Mouse (Mus musculus) hindbrain, embryonic 11.5 days (tissue): ENCODE results near the gene Col26a1. TPM values are rescaled to one million over a fixed set of nuclear protein-coding genes. Genes with fewer than 3 reads are reported as not detected.

Experiments used
- ATAC-seq: fragments of 200-750 bp; cut with Nextera tagmentation; 2 replicates; pipeline ENCODE4 v1.8.0; 2017; ENCODE audit warnings: mild to moderate bottlenecking, moderate TSS enrichment, moderate library complexity; ENCODE audit not compliant: low FRiP score
- DNase-seq: peaks from one replicate; pipeline ENCODE4 v3.0.0-alpha.2; 2015; ENCODE audit warnings: low spot score
- H3K27ac ChIP-seq: fragments of 300-500 bp; sonication (generic); 2 replicates; pipeline ENCODE4 v1.5.1; 2014; ENCODE audit warnings: mild to moderate bottlenecking, low read depth, low read length
- H3K27me3 ChIP-seq: fragments of 300-500 bp; sonication (generic); 2 replicates; pipeline ENCODE4 v1.6.1; 2014; ENCODE audit warnings: mild to moderate bottlenecking, low read length, moderate library complexity, mixed read lengths; ENCODE audit not compliant: control insufficient read depth, insufficient read depth
- H3K36me3 ChIP-seq: fragments of 300-500 bp; sonication (generic); 2 replicates; pipeline ENCODE4 v1.6.1; 2014; ENCODE audit warnings: mild to moderate bottlenecking, low read length, moderate library complexity, mixed read lengths; ENCODE audit not compliant: control insufficient read depth, insufficient read depth
- H3K4me1 ChIP-seq: fragments of 300-500 bp; sonication (generic); replicated peaks from 2 replicates; pipeline ENCODE4 v1.6.1; 2014; ENCODE audit warnings: low read length, mixed read lengths; ENCODE audit not compliant: control insufficient read depth, insufficient read depth
- H3K4me2 ChIP-seq: fragments of 300-500 bp; sonication (generic); replicated peaks from 2 replicates; pipeline ENCODE4 v1.6.1; 2014; ENCODE audit warnings: mild to moderate bottlenecking, low read depth, low read length
- H3K4me3 ChIP-seq: fragments of 300-500 bp; sonication (generic); 2 replicates; pipeline ENCODE4 v1.5.1; 2014; ENCODE audit warnings: low read depth, low read length
- H3K9ac ChIP-seq: fragments of 300-500 bp; sonication (generic); 2 replicates; pipeline ENCODE4 v1.6.1; 2014; ENCODE audit warnings: low read depth, low read length
- H3K9me3 ChIP-seq: fragments of 300-500 bp; sonication (generic); 2 replicates; pipeline ENCODE4 v1.6.1; 2016; ENCODE audit warnings: low read length; ENCODE audit not compliant: control insufficient read depth
- WGBS: fragments of 180-500 bp; shearing (Covaris S2); extraction: QIAGEN DNeasy Blood & Tissue Kit; methylation state at CpG from one replicate; pipeline ENCODE4 v1.1.7; 2014; 5-methylcytosine and 5-hydroxymethylcytosine counted together
- polyA plus RNA-seq: library from polyadenylated mRNA; unstranded; fragments of >200 nt; fragmentation: Nextera tagmentation; extraction: Ambion mirVana; gene quantifications from 2 replicates; pipeline ENCODE4 v1.2.1, GENCODE M21; 2014

Gene Col26a1
- polyA plus RNA-seq, 1 experiment from 2014 or later: 35.9 TPM

DNA sequence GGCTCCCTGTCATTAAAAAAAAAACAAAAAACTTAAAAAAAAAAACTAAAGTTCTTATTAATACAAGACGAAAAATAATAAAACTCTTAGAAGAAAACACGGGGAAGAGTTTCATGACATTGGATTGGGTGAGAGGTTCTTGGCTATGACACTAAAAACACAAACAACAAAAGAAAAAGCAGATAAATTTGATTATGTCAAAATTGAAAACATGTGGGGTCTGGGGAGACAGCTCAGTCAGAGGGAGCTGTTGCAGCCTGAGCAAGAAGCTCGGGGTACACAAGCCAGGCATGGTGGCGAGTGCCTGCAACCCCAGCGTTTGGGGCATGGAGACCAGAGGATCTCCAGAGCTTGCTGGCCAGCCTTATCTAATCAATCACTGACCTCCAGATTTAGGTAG, 15.3 kb downstream of the Col26a1 start:
- no peak overlapping the region for H3K9ac ChIP-seq
- H3K4me3 ChIP-seq: no peak overlapping the region
- ATAC-seq (no peak), DNase-seq (no peak)
- no peak overlapping the region for H3K27ac ChIP-seq
- H3K4me2 ChIP-seq: no peak overlapping the region
- 77% methylated on average over 5 of the region's 5 CpGs for WGBS
- H3K9me3 ChIP-seq: no peaks in the 10 kb centered on the region
- no peaks in the 10 kb centered on the region for H3K36me3 ChIP-seq
- H3K4me1 ChIP-seq: peaks cover 8% of the 10 kb centered on the region
- no peaks in the 10 kb centered on the region for H3K27me3 ChIP-seq

GRCm38 (mm10) chr5:136863961-136864674, 18.9 kb downstream of the Col26a1 start:
- H3K27me3 ChIP-seq: no peaks in the 10 kb centered on the region
- 0 out of 2 replicates have a peak overlapping the region, but pooled peaks have one; percentile 12 for H3K4me2 ChIP-seq
- no peak overlapping the region for H3K4me3 ChIP-seq
- H3K9ac ChIP-seq: no peak overlapping the region
- 14% methylated on average over 14 of the region's 14 CpGs for WGBS
- no peaks in the 10 kb centered on the region for H3K36me3 ChIP-seq
- peak; percentile 83 for DNase-seq
- H3K27ac ChIP-seq: peak overlapping the region; percentile 60
- no peaks in the 10 kb centered on the region for H3K9me3 ChIP-seq
- peak; percentile 89 for ATAC-seq
- peaks cover 8% of the 10 kb centered on the region for H3K4me1 ChIP-seq

GRCm38 (mm10) chr5:136863276-136863675, 19.7 kb downstream of the Col26a1 start:
- H3K4me3 ChIP-seq: no peak overlapping the region
- H3K4me1 ChIP-seq: peaks cover 8% of the 10 kb centered on the region
- no peaks in the 10 kb centered on the region for H3K9me3 ChIP-seq
- H3K4me2 ChIP-seq: no peak overlapping the region
- DNase-seq (no peak), ATAC-seq (no peak)
- H3K27ac ChIP-seq: peak overlapping the region; percentile 60
- H3K27me3 ChIP-seq: no peaks in the 10 kb centered on the region
- no peaks in the 10 kb centered on the region for H3K36me3 ChIP-seq
- 39% methylated on average over 9 of the region's 9 CpGs for WGBS
- H3K9ac ChIP-seq: no peak overlapping the region

GRCm38 (mm10) chr5:136862806-136863205, 20.2 kb downstream of the Col26a1 start:
- H3K27me3 ChIP-seq: no peaks in the 10 kb centered on the region
- H3K9me3 ChIP-seq: no peaks in the 10 kb centered on the region
- peaks cover 8% of the 10 kb centered on the region for H3K4me1 ChIP-seq
- no peak for ATAC-seq
- peak; percentile 18 for DNase-seq
- 44% methylated on average over 4 of the region's 4 CpGs for WGBS
- H3K9ac ChIP-seq: no peak overlapping the region
- no peak overlapping the region for H3K4me3 ChIP-seq
- H3K4me2 ChIP-seq: no peak overlapping the region
- H3K27ac ChIP-seq: peak overlapping the region; percentile 60
- no peaks in the 10 kb centered on the region for H3K36me3 ChIP-seq

DNA sequence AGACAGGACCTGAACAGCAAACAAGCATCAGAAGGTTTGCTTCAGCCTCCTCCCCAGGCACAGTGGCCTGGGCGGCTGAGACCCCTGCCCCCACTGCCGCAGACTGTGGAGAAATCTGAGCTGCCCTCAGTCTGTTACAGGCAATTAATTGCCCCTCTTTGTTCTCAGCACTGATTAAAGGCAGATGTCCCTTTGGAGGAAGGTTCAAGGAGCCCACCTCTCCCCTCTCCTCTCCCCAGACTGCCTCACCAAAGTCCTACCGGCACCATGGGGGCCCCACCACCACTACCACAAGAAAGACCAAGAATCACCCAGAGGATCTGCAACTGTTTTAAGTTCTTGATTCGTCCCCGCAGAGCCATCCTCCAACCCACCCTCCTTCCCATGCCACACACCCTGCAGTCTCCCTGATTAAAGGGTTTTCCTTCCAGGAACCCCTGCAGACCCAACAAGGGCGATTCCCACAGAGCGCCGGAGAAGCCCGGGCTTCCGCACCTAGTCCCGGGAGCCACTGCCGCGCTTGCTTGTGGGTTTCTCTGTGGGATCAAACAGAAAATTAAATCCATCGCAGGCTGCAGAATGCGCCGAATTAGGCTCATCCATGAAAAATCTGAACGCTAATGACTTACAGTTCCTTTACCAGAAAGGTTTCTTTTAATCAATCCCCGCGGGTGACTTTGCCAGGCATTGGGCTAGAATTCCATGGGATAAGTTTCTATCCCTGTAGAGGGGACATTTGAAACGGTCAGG, 21.6 kb downstream of the Col26a1 start:
- Histone ChIP-seq H3K9me3 (no peaks in the 10 kb centered on the region), H3K4me1 (peaks cover 8% of the 10 kb centered on the region), H3K4me2 (0 out of 2 replicates have a peak overlapping the region, but pooled peaks have one; percentile 6), H3K9ac (no peak overlapping the region; the same call in 1 of the 2 replicates), H3K27ac (peak overlapping the region; percentile 1), H3K36me3 (no peaks in the 10 kb centered on the region), H3K27me3 (no peaks in the 10 kb centered on the region), H3K4me3 (no peak overlapping the region)
- ATAC-seq (no peak), DNase-seq (peak; percentile 53)
- WGBS: 14% methylated on average over 20 of the region's 20 CpGs

DNA sequence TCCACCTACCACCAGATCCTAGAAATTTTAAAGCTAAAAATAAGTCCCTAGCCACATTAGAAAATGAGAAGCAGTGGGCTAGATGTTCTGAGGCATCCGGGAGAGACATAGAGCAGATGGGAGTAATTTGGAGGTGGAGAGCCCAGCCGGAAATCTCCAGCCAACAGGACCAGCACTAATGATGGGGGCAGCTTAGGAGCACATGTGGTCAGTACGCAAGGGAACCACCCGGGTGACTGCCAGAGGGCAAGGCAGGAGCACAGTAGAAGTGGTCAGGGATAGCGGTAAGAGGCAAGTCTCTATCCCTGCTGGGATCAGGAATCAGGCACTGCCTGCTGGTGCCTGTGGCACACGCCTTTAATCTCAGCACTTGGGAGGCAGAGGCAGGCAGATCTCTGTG, 32.3 kb downstream of the Col26a1 start:
- H3K4me1 ChIP-seq: no peaks in the 10 kb centered on the region
- no peak overlapping the region for H3K9ac ChIP-seq
- no peak overlapping the region for H3K4me2 ChIP-seq
- ATAC-seq (no peak), DNase-seq (no peak)
- H3K4me3 ChIP-seq: no peak overlapping the region
- no peak overlapping the region for H3K27ac ChIP-seq
- no peaks in the 10 kb centered on the region for H3K36me3 ChIP-seq
- H3K9me3 ChIP-seq: no peaks in the 10 kb centered on the region; the same call in 1 of the 2 replicates
- H3K27me3 ChIP-seq: no peaks in the 10 kb centered on the region
- 74% methylated on average over 6 of the region's 6 CpGs for WGBS

GRCm38 (mm10) chr5:136846385-136847264, 36.4 kb downstream of the Col26a1 start:
- no peaks in the 10 kb centered on the region; the same call in 1 of the 2 replicates for H3K9me3 ChIP-seq
- H3K4me2 ChIP-seq: no peak overlapping the region
- H3K4me1 ChIP-seq: no peaks in the 10 kb centered on the region; the same call in 1 of the 2 replicates
- H3K27me3 ChIP-seq: no peaks in the 10 kb centered on the region
- no peaks in the 10 kb centered on the region for H3K36me3 ChIP-seq
- H3K9ac ChIP-seq: no peak overlapping the region
- DNase-seq (no peak), ATAC-seq (no peak)
- H3K4me3 ChIP-seq: no peak overlapping the region
- WGBS: 84% methylated on average over 19 of the region's 19 CpGs
- H3K27ac ChIP-seq: no peak overlapping the region

DNA sequence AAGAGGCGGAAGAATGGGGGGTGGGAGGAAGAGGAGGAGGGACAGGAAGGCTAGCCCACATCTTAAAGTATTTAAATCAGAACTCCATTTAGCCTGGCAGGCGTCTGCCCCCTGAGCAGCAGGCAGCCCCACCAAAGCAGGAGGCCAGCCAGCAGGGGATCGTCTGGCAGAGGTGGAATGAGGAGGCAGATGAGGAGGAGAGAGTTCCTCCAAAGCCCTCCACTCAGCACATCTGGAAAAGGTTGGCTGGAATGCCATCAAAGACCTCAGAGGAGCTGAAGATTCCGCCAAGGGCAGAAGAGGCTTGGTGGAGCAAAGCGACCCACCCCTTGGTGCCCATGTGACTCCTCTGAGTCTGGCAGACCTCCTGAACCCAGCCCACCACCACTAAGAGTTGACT, 39.1 kb downstream of the Col26a1 start:
- H3K4me3 ChIP-seq: no peak overlapping the region
- no peaks in the 10 kb centered on the region; the same call in 1 of the 2 replicates for H3K4me1 ChIP-seq
- no peaks in the 10 kb centered on the region for H3K27me3 ChIP-seq
- no peak for ATAC-seq
- no peak overlapping the region for H3K27ac ChIP-seq
- no peak overlapping the region for H3K4me2 ChIP-seq
- H3K9me3 ChIP-seq: no peaks in the 10 kb centered on the region
- H3K36me3 ChIP-seq: no peaks in the 10 kb centered on the region
- no peak for DNase-seq
- WGBS: 53% methylated on average over 5 of the region's 5 CpGs
- H3K9ac ChIP-seq: no peak overlapping the region
